Mouse (Mus musculus) kidney, embryonic 15.5 days (tissue): ENCODE data around the gene Ahsa1. TPM values are rescaled to one million over a fixed set of nuclear protein-coding genes. Genes with fewer than 3 reads are reported as not detected.
"Not testable (repeated sequence)": the region's sequence is repeated elsewhere in the genome, so short reads cannot be mapped to it uniquely, and the experiment has no call there.

Experiments
- ATAC-seq: fragments of 200-750 bp; cut with Nextera tagmentation; replicated peaks from 2 replicates; pipeline ENCODE4 v1.8.0; 2017; ENCODE audit warnings: moderate TSS enrichment; ENCODE audit not compliant: low FRiP score
- H3K27ac ChIP-seq: fragments of 300-500 bp; sonication (generic); 2 replicates; pipeline ENCODE4 v1.5.1; 2015; ENCODE audit warnings: mild to moderate bottlenecking, inconsistent platforms
- H3K27me3 ChIP-seq: fragments of 300-500 bp; sonication (generic); 2 replicates; pipeline ENCODE4 v1.6.1; 2015; ENCODE audit warnings: inconsistent platforms
- H3K36me3 ChIP-seq: fragments of 300-500 bp; sonication (generic); 2 replicates; pipeline ENCODE4 v1.6.1; 2015; ENCODE audit warnings: inconsistent platforms
- H3K4me1 ChIP-seq: fragments of 300-500 bp; sonication (generic); 2 replicates; pipeline ENCODE4 v1.6.1; 2015; ENCODE audit warnings: inconsistent platforms
- H3K4me2 ChIP-seq: fragments of 300-500 bp; sonication (generic); 2 replicates; pipeline ENCODE4 v1.6.1; 2015; ENCODE audit warnings: moderate library complexity, mild to moderate bottlenecking, inconsistent platforms
- H3K4me3 ChIP-seq: fragments of 300-500 bp; sonication (generic); replicated peaks from 2 replicates; pipeline ENCODE4 v1.5.1; 2015; ENCODE audit warnings: mild to moderate bottlenecking, inconsistent platforms
- H3K9ac ChIP-seq: fragments of 300-500 bp; sonication (generic); 2 replicates; pipeline ENCODE4 v1.6.1; 2015; ENCODE audit warnings: mild to moderate bottlenecking, inconsistent platforms
- H3K9me3 ChIP-seq: fragments of 300-500 bp; sonication (generic); replicated peaks from 2 replicates; pipeline ENCODE4 v1.6.1; 2016; ENCODE audit warnings: inconsistent platforms
- WGBS: fragments of 180-500 bp; shearing (Covaris S2); methylation state at CpG from one replicate; pipeline ENCODE4 v1.1.7; 2015; ENCODE audit warnings: mixed read lengths; 5-methylcytosine and 5-hydroxymethylcytosine counted together
- polyA plus RNA-seq: library from polyadenylated mRNA; unstranded; fragments of >200 nt; fragmentation: Nextera tagmentation; extraction: Ambion mirVana; gene quantifications from 2 replicates; pipeline ENCODE4 v1.2.1, GENCODE M21; 2015

Ahsa1 gene
- polyA plus RNA-seq, 1 experiment from 2014 or later = 235 TPM

GRCm38 (mm10) chr12:87260562-87260961 lies 5.7 kb upstream of the Ahsa1 start:
- Histone ChIP-seq H3K4me3 (no peak overlapping the region), H3K4me2 (no peak overlapping the region), H3K4me1 (peaks cover 7% of the 10 kb centered on the region; the same call in 1 of the 2 replicates), H3K27me3 (no peaks in the 10 kb centered on the region), H3K9me3 (no peaks in the 10 kb centered on the region), H3K36me3 (peaks cover 76% of the 10 kb centered on the region), H3K9ac (no peak overlapping the region), H3K27ac (no peak overlapping the region)
- ATAC-seq = no peak
- WGBS = 92% methylated on average over 8 of the region's 8 CpGs

GRCm38 (mm10) chr12:87265444-87265843 lies 835 bp upstream of the Ahsa1 start:
- Histone ChIP-seq H3K36me3 (peaks cover 55% of the 10 kb centered on the region), H3K4me1 (peaks cover 17% of the 10 kb centered on the region), H3K4me2 (peak overlapping the region; percentile 68), H3K4me3 (peak overlapping the region; percentile 76), H3K9ac (peak overlapping the region; percentile 84), H3K27me3 (no peaks in the 10 kb centered on the region), H3K27ac (peak overlapping the region; percentile 94), H3K9me3 (no peaks in the 10 kb centered on the region)
- no peak for ATAC-seq
- 13% methylated on average over 11 of the region's 11 CpGs for whole genome bisulfite sequencing

- Histone ChIP-seq H3K27me3 (no peaks in the 10 kb centered on the region), H3K4me2 (peak overlapping the region; percentile 79), H3K9ac (peak overlapping the region; percentile 84), H3K4me1 (peaks cover 17% of the 10 kb centered on the region), H3K27ac (peak overlapping the region; percentile 94), H3K4me3 (peak overlapping the region; percentile 76), H3K9me3 (no peaks in the 10 kb centered on the region), H3K36me3 (peaks cover 55% of the 10 kb centered on the region)
- peak; percentile 72 for ATAC-seq
- under 1% methylated on average over 31 of the region's 31 CpGs for WGBS
These were observed 736 bp downstream of the Ahsa1 start for GRCm38 (mm10) chr12:87266827-87267603.

GRCm38 (mm10) chr12:87267682-87268081 lies 1.4 kb downstream of the Ahsa1 start:
- Histone ChIP-seq H3K4me3 (peak overlapping the region; percentile 76), H3K36me3 (peaks cover 57% of the 10 kb centered on the region), H3K4me2 (peak overlapping the region; percentile 79), H3K4me1 (peaks cover 17% of the 10 kb centered on the region), H3K27ac (no peak overlapping the region), H3K9me3 (no peaks in the 10 kb centered on the region), H3K27me3 (no peaks in the 10 kb centered on the region), H3K9ac (peak overlapping the region; percentile 84)
- 29% methylated on average over 4 of the region's 4 CpGs for WGBS
- ATAC-seq = no peak

- Histone ChIP-seq H3K36me3 (peaks cover 69% of the 10 kb centered on the region), H3K27ac (no peak overlapping the region), H3K4me1 (peaks cover 22% of the 10 kb centered on the region), H3K9me3 (no peaks in the 10 kb centered on the region), H3K9ac (no peak overlapping the region), H3K27me3 (no peaks in the 10 kb centered on the region), H3K4me3 (no peak overlapping the region), H3K4me2 (no peak overlapping the region)
- 86% methylated on average over 9 of the region's 9 CpGs for WGBS
- ATAC-seq = no peak
These were observed 8.9 kb downstream of the Ahsa1 start for GRCm38 (mm10) chr12:87274853-87275831.

- WGBS = 93% methylated on average over 4 of the region's 4 CpGs
These were observed 11.0 kb downstream of the Ahsa1 start for GRCm38 (mm10) chr12:87277251-87277650.

GRCm38 (mm10) chr12:87278118-87278730 lies 11.9 kb downstream of the Ahsa1 start:
- Histone ChIP-seq H3K4me2 (peak overlapping the region; percentile 25; the same call in 1 of the 2 replicates), H3K4me1 (peaks cover 23% of the 10 kb centered on the region), H3K36me3 (peaks cover 38% of the 10 kb centered on the region), H3K27ac (peak overlapping the region; percentile 37; the same call in 1 of the 2 replicates), H3K27me3 (no peaks in the 10 kb centered on the region), H3K9ac (no peak overlapping the region), H3K4me3 (no peak overlapping the region), H3K9me3 (no peaks in the 10 kb centered on the region)
- WGBS = 15% methylated on average over 6 of the region's 6 CpGs
- ATAC-seq = 0 out of 2 replicates have a peak, but pooled peaks have one; percentile 52

More at GRCm38 (mm10) chr12:87277251-87277650, 11.0 kb downstream of the Ahsa1 start:
- not testable (repeated sequence) for ATAC-seq, H3K9ac ChIP-seq, H3K9me3 ChIP-seq, H3K4me2 ChIP-seq, H3K27me3 ChIP-seq, H3K27ac ChIP-seq, H3K4me3 ChIP-seq
- Histone ChIP-seq H3K36me3 (peaks cover 47% of the 10 kb centered on the region), H3K4me1 (peaks cover 23% of the 10 kb centered on the region)

- peak; percentile 47 for ATAC-seq
- no peak overlapping the region for H3K9ac ChIP-seq
- 38% methylated on average over 3 of the region's 3 CpGs for WGBS
- H3K4me3 ChIP-seq = no peak overlapping the region
- H3K27me3 ChIP-seq = no peaks in the 10 kb centered on the region
- H3K27ac ChIP-seq = no peak overlapping the region
- peaks cover 23% of the 10 kb centered on the region for H3K4me1 ChIP-seq
- H3K36me3 ChIP-seq = peaks cover 26% of the 10 kb centered on the region
- no peak overlapping the region for H3K4me2 ChIP-seq
- no peaks in the 10 kb centered on the region for H3K9me3 ChIP-seq
These were observed 13.1 kb downstream of the Ahsa1 start for GRCm38 (mm10) chr12:87279350-87279749.

- no peaks in the 10 kb centered on the region for H3K27me3 ChIP-seq
- peaks cover 23% of the 10 kb centered on the region for H3K4me1 ChIP-seq
- H3K36me3 ChIP-seq = peaks cover 21% of the 10 kb centered on the region
- peak; percentile 29 for ATAC-seq
- WGBS = 51% methylated on average over 14 of the region's 14 CpGs
- no peak overlapping the region for H3K4me2 ChIP-seq
- H3K27ac ChIP-seq = no peak overlapping the region
- no peaks in the 10 kb centered on the region for H3K9me3 ChIP-seq
- H3K4me3 ChIP-seq = no peak overlapping the region
- no peak overlapping the region for H3K9ac ChIP-seq
These were observed 13.6 kb downstream of the Ahsa1 start for GRCm38 (mm10) chr12:87279879-87280278.

- peaks cover 23% of the 10 kb centered on the region for H3K4me1 ChIP-seq
- no peaks in the 10 kb centered on the region for H3K27me3 ChIP-seq
- H3K36me3 ChIP-seq = 0 out of 2 replicates have a peak, but pooled peaks cover 2% of the 10 kb centered on the region
- H3K4me2 ChIP-seq = no peak overlapping the region
- ATAC-seq = no peak
- H3K27ac ChIP-seq = no peak overlapping the region
- H3K4me3 ChIP-seq = no peak overlapping the region
- no peaks in the 10 kb centered on the region for H3K9me3 ChIP-seq
- 67% methylated on average over 1 of the region's 1 CpGs for whole genome bisulfite sequencing
- no peak overlapping the region for H3K9ac ChIP-seq
These were observed 15.5 kb downstream of the Ahsa1 start for GRCm38 (mm10) chr12:87281766-87282165.

GRCm38 (mm10) chr12:87282743-87283142 lies 16.5 kb downstream of the Ahsa1 start:
- Histone ChIP-seq H3K27me3 (no peaks in the 10 kb centered on the region), H3K27ac (no peak overlapping the region), H3K36me3 (no peaks in the 10 kb centered on the region), H3K9ac (no peak overlapping the region), H3K4me2 (no peak overlapping the region), H3K4me3 (no peak overlapping the region), H3K4me1 (peaks cover 23% of the 10 kb centered on the region), H3K9me3 (no peaks in the 10 kb centered on the region)
- WGBS = 95% methylated on average over 4 of the region's 4 CpGs
- no peak for ATAC-seq
